16 mouse cellular contexts compared by ENCODE assay signal in genomic region chr10:22202784-22203583, GRCm38 (mm10). TPM values are rescaled to one million over a fixed set of nuclear protein-coding genes. Genes with fewer than 3 reads are reported as not detected.
ATAC-seq lines count a peak whose summit lies in the region.
"Not testable (repeated sequence)": the region's sequence is repeated elsewhere in the genome, so short reads cannot be mapped to it uniquely, and the experiment has no call there.
"Had no signal": no experiment of that assay in that cellular context is flagged by ENCODE, and none has a peak within 500 bp of the region (broad histone marks: within the 10 kb centered on the region; RNA-seq: fewer than 3 reads in every experiment).

No protein-coding gene starts in this region.

- not testable (repeated sequence) for H3K36me3 ChIP-seq in forebrain, embryonic 16.5 days (ENCODE audit: control insufficient read depth, insufficient read depth); hindbrain, embryonic 13.5 days; intestine, embryonic 15.5 days; limb, embryonic 15.5 days

- H3K9me3 ChIP-seq in forebrain, embryonic 16.5 days (ENCODE audit: control insufficient read depth, low read length); hindbrain, embryonic 13.5 days; intestine, embryonic 15.5 days; limb, embryonic 15.5 days: not testable (repeated sequence)

- not testable (repeated sequence) for H3K4me1 ChIP-seq in forebrain, embryonic 16.5 days (replicated peaks; ENCODE audit: control insufficient read depth, insufficient read depth, low read length); hindbrain, embryonic 13.5 days (replicated peaks); intestine, embryonic 15.5 days (replicated peaks); limb, embryonic 15.5 days

- H3K4me3 ChIP-seq in forebrain, embryonic 16.5 days (replicated peaks; ENCODE audit: low read length); hindbrain, embryonic 13.5 days; intestine, embryonic 15.5 days (replicated peaks); limb, embryonic 15.5 days: not testable (repeated sequence)

- peak; percentile 83 for ATAC-seq in common myeloid progenitor, adult 5-6 weeks (replicated peaks; ENCODE audit: low read depth, poor library complexity, severe bottlenecking)
- peak; percentile 91 for ATAC-seq in forebrain, embryonic 16.5 days
- ATAC-seq in hindbrain, embryonic 13.5 days (ENCODE audit: low FRiP score): 0 out of 2 replicates have a peak, but pooled peaks have one; percentile 43
- peak; percentile 73 for ATAC-seq in intestine, embryonic 15.5 days
- ATAC-seq in limb, embryonic 15.5 days (ENCODE audit: insufficient number of reproducible peaks, low FRiP score, low TSS enrichment, low read depth): 0 out of 2 replicates have a peak, but pooled peaks have one; percentile 55
- ATAC-seq in megakaryocyte progenitor cell, adult 5-6 weeks (replicated peaks; ENCODE audit: poor library complexity): peak; percentile 76
- ATAC-seq in monocyte, adult 5-6 weeks (replicated peaks; ENCODE audit: insufficient number of reproducible peaks, low FRiP score, low TSS enrichment, poor library complexity, severe bottlenecking): peak; percentile 40; the same call in 1 of the 2 replicates

- H3K27me3 ChIP-seq in forebrain, embryonic 16.5 days (replicated peaks; ENCODE audit: control insufficient read depth, insufficient read depth, low read length); hindbrain, embryonic 13.5 days; intestine, embryonic 15.5 days (replicated peaks); limb, embryonic 15.5 days: not testable (repeated sequence)

- not testable (repeated sequence) for H3K9ac ChIP-seq in forebrain, embryonic 16.5 days (replicated peaks; ENCODE audit: low read depth, low read length); hindbrain, embryonic 13.5 days; intestine, embryonic 15.5 days; limb, embryonic 15.5 days

- not testable (repeated sequence) for H3K4me2 ChIP-seq in forebrain, embryonic 16.5 days (ENCODE audit: low read length); hindbrain, embryonic 13.5 days; intestine, embryonic 15.5 days (replicated peaks); limb, embryonic 15.5 days

- H3K27ac ChIP-seq in forebrain, embryonic 16.5 days (ENCODE audit: low read length); hindbrain, embryonic 13.5 days; intestine, embryonic 15.5 days; limb, embryonic 15.5 days: not testable (repeated sequence)

- WGBS in forebrain, embryonic 16.5 days: no CpG with 5 or more reads among the region's 2 CpGs
- WGBS in hindbrain, embryonic 13.5 days: no CpG with 5 or more reads among the region's 2 CpGs
- no CpG with 5 or more reads among the region's 2 CpGs for WGBS in intestine, embryonic 15.5 days
- no CpG with 5 or more reads among the region's 2 CpGs for WGBS in limb, embryonic 15.5 days

RNA-seq across cellular contexts. Expression of gene H60b, which starts 44.6 kb away (rescaled TPM):
- not detected in 2 replicates for total RNA-seq in common myeloid progenitor, adult 5-6 weeks (2017)
- 0.31 and 0.42 TPM in 2 replicates for polyA plus RNA-seq in forebrain, embryonic 16.5 days (2015; fragmentation: Nextera tagmentation; extraction: Ambion mirVana)
- 0.61 and 1.0 TPM in 2 replicates for polyA plus RNA-seq in hindbrain, embryonic 13.5 days (2015; fragmentation: Nextera tagmentation; extraction: Ambion mirVana)
- polyA plus RNA-seq in intestine, embryonic 15.5 days (2015; fragmentation: Nextera tagmentation; extraction: Ambion mirVana): 0.47 and 0.53 TPM in 2 replicates
- polyA plus RNA-seq in limb, embryonic 15.5 days (2015; fragmentation: Nextera tagmentation; extraction: Ambion mirVana): 0.55 and 0.67 TPM in 2 replicates
- total RNA-seq in megakaryocyte progenitor cell, adult 5-6 weeks (2015): not detected in 2 replicates
- not detected in 2 replicates for total RNA-seq in megakaryocyte progenitor cell, adult 5-6 weeks (2017)
- not detected in 3 replicates for total RNA-seq in monocyte, adult 5-6 weeks (2017)
- total RNA-seq: adrenal gland, postnatal 14 days; gastrocnemius, adult 2 months; heart, postnatal 36 days; layer of hippocampus, adult 8-10 months had no signal
- polyA plus RNA-seq: lung, adult 2 months had no signal

RNA-seq across cellular contexts. Expression of gene Raet1e, which starts 44.6 kb away (rescaled TPM):
- total RNA-seq in common myeloid progenitor, adult 5-6 weeks (2017): not detected in 2 replicates
- polyA plus RNA-seq in forebrain, embryonic 16.5 days (2015; fragmentation: Nextera tagmentation; extraction: Ambion mirVana): 0.71 and 0.86 TPM in 2 replicates
- 1.9 and 2.4 TPM in 2 replicates for polyA plus RNA-seq in hindbrain, embryonic 13.5 days (2015; fragmentation: Nextera tagmentation; extraction: Ambion mirVana)
- 4.0 and 5.7 TPM in 2 replicates for polyA plus RNA-seq in intestine, embryonic 15.5 days (2015; fragmentation: Nextera tagmentation; extraction: Ambion mirVana)
- polyA plus RNA-seq in limb, embryonic 15.5 days (2015; fragmentation: Nextera tagmentation; extraction: Ambion mirVana): 6.8 and 7.1 TPM in 2 replicates
- 0.83 TPM in 1 of 2 replicates, not detected in the other for total RNA-seq in megakaryocyte progenitor cell, adult 5-6 weeks (2015)
- 0.37 and 0.71 TPM in 2 replicates for total RNA-seq in megakaryocyte progenitor cell, adult 5-6 weeks (2017)
- total RNA-seq in monocyte, adult 5-6 weeks (2017): 2.5 TPM in 1 of 3 replicates, not detected in the others
- total RNA-seq: gastrocnemius, adult 2 months; heart, postnatal 36 days; layer of hippocampus, adult 8-10 months; left cerebral cortex, postnatal 14 days; neutrophil, adult 5-6 weeks had no signal
- polyA plus RNA-seq: cerebellum, adult 2 months; frontal cortex, adult 2 months had no signal

RNA-seq across cellular contexts. Expression of gene E030030I06Rik, which starts 53.9 kb away (rescaled TPM):
- total RNA-seq in common myeloid progenitor, adult 5-6 weeks (2017): 0.44 and 11.7 TPM in 2 replicates
- 2.3 and 4.0 TPM in 2 replicates for polyA plus RNA-seq in forebrain, embryonic 16.5 days (2015; fragmentation: Nextera tagmentation; extraction: Ambion mirVana)
- 4.2 and 8.0 TPM in 2 replicates for polyA plus RNA-seq in hindbrain, embryonic 13.5 days (2015; fragmentation: Nextera tagmentation; extraction: Ambion mirVana)
- polyA plus RNA-seq in intestine, embryonic 15.5 days (2015; fragmentation: Nextera tagmentation; extraction: Ambion mirVana): 26.7 and 31.2 TPM in 2 replicates
- 10.8 and 17.5 TPM in 2 replicates for polyA plus RNA-seq in limb, embryonic 15.5 days (2015; fragmentation: Nextera tagmentation; extraction: Ambion mirVana)
- 2.1 and 3.4 TPM in 2 replicates for total RNA-seq in megakaryocyte progenitor cell, adult 5-6 weeks (2015)
- total RNA-seq in megakaryocyte progenitor cell, adult 5-6 weeks (2017): 4.5 and 32.2 TPM in 2 replicates
- 11.7 to 25.5 TPM (median 23.4 TPM) in 3 replicates for total RNA-seq in monocyte, adult 5-6 weeks (2017)

Comparison
In these comparisons a context has a peak if more than half of its experiments do, and no peak if none do; other contexts are left out.
1. ATAC-seq: peak in every context shown above with its lines; median percentile 91 in forebrain, embryonic 16.5 days; 83 in common myeloid progenitor, adult 5-6 weeks; 76 in megakaryocyte progenitor cell, adult 5-6 weeks; 73 in intestine, embryonic 15.5 days; 55 in limb, embryonic 15.5 days; 43 in hindbrain, embryonic 13.5 days; 40 in monocyte, adult 5-6 weeks.